Mouse (Mus musculus) c-Kit-positive CD71-positive TER-119-positive erythroid progenitor cells, embryonic 14.5 days (primary cell): ENCODE data around the gene Src.
"Not testable (repeated sequence)": the region's sequence is repeated elsewhere in the genome, so short reads cannot be mapped to it uniquely, and the experiment has no call there.

Experiments used
- DNase-seq: peaks from one replicate; pipeline ENCODE4 v3.0.0-alpha.2; 2013; ENCODE audit warnings: low spot score

The Src gene

DNA sequence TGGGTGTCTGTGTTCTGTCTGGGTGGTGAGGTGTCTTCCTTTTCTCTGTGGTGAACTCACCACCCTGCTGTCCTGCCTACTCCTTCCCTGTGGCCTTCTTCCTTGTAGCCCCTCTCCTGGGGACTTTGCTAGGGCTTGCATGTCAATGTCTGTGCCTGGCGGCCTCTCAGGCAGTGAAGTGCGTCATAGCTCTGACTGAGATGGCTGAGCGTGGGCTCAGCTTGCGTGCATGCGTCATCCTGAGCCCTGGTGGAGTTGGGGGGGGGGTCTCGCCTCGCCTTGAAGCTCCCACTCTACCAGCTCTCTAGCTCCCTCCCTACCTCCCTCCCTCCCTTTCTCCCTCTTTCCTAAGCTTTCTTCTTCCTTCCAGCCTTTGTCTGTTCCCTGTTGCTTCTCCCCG, 60.4 kb downstream of the Src start:
- DNase-seq: no peak

DNA sequence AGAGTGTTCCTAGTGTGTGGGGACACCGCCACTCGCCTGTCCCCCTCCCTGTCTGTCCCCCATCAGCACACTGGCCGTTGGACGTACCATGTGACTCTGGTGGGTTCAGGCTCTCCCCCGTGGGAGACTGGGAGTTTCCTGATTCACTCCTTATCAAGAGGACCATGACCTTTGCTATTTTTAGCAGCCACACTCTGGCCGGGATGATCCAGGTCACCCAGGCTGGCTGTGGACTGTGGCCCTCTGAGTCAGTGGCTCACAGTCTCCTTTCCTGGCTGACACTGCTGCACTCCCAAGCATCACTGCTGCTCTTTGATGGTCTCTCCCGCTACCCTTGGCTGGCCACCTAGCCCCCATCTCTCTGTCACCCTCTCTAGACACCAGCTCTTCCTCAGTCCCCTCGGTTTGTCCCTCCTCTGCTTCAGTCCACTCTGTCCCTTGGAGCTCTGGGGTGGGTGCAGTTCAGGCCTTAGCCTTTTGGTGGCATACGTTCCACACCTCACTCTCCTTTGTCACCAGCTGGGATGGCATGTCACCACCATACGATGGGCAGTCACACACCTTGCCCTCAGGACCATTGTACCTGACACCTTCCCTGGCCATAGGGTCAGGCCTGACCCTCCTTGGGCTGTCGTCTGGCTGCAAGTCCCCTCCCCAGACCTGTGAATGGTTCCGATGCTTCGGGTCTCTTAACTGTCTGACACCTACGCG, 61.8 kb downstream of the Src start:
- no peak for DNase-seq

DNA sequence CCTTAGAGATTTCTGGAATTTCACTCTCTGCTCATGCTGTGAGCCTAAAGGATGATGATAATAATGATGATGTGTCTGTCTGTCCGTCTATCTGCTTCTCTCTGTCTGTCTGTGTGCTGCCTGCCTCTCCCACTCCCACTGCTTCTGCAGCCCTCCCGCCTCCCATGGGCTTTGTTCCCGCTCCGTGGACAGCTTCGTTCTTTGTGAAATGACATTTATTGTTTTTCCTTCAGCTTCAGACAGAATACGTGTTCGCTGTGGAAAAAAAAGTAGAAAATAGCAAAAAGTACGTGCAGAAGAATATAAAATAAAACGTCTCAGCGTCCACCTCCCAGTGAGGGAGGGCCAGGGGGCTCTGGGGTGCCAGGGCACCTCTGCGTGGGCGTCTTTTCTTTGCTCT, 64.5 kb downstream of the Src start:
- DNase-seq: no peak

DNA sequence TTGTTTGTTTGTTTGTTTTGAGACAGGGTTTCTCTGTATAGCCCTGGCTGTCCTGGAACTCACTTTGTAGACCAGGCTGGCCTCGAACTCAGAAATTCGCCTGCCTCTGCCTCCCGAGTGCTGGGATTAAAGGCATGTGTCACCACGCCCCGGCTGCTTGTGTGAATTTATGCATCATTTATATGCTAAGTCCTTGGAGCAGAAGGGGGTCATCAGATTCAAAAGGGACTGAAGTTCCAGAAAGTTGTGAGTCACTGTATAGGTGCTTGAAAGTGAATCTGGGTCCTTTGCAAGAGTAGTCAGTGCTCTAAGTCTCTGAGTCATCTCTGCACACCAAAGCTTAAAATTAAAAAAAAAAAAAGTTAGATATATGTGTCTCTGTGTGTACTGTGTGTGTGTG, 68.3 kb downstream of the Src start:
- DNase-seq: not testable (repeated sequence)

DNA sequence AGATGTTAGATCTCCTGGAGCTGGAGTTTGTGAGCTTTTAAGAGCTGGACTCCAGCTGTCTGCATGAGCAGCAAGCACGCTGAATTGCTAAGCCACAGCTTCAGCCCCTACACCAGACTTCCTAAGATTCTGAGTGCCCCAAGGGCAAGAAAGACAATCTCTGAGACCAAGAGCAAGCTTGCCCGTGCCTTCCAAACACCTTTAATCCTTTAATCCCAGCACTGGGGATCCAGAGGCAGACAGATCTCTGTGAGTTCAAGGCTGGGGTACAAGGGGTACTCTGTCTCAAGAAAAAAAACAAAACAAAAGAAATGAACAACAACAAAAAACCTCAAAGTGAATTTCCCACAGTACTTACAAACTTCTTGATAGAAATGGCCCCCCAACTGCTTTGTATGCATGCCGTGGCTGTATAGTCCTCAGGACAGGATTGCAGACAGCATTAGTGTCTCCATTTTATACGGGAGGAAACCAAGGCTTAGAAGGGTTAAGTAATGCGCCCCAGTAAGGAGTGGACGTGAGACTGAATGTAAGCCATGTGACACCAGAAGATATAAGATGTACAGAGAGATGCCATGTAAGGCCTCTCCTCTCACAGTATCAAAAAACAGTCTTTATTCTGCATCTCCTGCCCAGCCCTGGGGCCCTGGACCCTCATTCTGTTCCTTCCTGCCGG, 68.9 kb downstream of the Src start:
- DNase-seq: no peak

DNA sequence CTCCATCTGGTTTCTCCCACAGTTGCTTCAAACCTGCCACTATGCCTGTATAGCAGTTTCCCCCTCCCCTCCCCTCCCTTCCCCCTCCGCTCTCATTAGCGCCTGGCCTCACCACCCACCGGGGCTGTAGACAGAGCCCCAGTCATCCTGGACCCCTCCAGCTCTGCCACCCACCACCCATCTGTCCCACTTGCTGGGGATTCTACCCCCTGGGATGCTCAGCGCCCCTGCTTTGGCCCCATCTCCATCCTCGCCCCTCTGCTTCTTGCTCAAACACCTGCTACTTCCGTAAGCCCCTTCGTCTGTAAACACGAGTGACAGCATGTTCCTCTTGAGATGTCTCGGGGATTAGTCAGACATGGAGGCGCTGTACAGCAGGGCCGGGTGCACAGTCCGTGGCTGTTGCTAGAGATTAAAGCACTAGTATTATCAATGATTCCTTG, 69.5 kb downstream of the Src start:
- DNase-seq: no peak

DNA sequence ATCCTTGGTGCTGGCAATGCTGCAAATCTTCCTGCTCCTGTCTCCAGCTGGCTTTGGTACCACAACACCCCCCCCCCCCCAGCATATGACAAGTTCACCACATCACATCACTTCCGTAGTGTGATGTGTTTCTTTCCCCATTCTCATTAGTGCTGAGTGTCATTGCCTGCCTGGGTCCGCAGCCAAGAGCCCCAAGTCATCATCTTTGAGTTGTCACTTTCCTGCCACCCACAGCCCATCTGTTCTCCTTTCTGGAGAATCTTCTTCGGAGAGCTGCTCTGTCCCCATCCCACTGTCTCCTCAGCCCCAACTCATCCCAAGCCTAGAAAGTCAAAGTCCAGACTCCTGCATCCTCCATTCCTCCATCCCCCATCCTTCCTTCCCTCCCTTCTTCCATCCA, 75.0 kb downstream of the Src start:
- DNase-seq: no peak

DNA sequence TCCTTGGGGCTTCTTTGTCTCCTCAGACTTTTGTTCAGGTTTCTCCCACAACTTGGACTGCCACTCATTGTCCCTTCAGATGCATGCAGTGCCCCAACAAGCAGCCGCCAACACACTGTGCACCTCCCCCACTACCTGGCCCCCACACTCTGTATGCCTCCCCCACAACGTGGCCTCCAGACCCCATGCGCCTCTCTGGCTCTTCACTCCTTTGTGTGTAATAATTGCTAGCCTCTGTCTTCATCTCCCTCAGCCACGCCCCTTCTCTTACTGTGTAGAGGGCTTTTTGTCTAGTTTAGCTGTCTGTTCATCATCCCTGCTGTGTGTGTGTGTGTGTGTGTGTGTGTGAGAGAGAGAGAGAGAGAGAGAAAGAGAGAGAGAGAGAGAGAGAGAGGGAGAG, 80.3 kb downstream of the Src start:
- DNase-seq: no peak

DNA sequence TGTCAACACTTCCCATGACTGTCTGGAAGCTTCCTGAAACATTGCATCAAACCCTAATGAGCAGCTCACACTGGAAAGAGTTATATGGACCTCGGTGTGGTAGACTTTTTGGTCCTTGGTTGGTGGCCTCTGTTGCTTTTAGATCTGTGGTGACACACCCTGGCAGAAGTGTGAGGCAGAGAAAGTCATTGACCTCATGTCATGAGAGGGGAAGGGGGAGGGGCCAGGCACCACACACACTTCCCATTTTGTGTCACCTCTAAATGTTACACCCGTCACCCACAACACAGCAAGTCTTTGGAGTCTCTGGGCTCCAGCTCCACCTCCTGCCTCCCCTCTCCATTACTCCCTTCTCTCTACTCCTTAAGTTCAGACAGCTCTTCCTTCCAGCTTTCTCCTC, 82.1 kb downstream of the Src start:
- DNase-seq: no peak

DNA sequence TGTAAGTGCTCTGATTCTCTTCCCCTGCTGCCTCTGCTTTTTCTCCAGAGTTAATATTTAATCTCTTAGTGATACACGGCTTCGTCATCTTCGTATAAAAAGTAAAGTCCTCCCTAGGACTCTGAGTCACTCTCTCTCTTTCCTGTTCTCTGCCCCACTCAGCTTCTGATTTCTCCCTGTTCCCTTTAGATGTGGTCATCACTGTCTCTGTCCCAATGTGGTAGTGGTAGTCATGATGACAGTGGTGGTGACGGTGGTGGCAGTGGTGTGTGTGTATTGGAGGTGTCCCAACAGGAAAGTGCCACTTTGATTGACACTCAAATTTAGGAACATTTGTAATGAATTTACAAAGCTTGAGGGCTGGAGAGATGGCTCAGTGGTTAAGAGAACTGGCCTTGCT, 83.1 kb downstream of the Src start:
- DNase-seq: no peak

DNA sequence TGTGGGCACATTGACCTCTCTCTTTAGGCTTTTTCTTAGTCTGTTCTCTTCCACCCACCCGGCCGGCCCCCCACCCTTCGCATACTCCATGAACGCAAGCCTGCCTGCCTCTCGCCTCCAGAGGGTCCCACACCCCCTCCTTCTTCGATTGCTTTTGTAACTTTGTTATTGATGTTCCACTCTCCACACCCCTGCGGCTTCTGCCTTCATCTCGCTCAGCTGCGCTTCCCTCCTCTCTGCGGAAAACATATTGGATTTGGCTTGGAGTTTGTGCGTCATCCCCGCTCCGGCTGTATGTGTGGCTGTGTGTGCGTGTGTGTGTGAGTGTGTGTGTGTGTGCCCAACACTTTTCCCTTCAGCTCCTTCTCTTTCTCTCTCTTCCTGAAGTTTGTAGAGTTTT, 88.5 kb downstream of the Src start:
- no peak for DNase-seq

DNA sequence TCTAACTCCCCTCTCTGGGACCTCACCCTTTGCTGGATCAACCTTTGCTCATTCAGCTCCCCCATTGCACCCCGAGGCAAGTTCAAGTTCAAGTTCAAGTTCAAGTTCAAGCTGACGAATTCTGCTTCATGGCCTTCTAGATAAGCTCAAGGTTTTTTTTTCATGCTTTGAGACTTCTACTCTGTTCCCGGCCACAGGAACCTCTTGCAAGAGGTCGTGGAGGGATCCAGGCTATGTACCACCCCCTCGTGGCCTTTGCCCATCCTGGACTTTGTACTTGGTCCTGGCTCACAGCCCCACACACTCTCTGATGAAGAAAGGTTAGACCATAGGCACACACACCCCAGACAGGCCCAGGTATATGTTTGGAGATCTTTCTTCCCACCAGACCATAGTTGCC, 90.9 kb downstream of the Src start:
- DNase-seq: no peak

DNA sequence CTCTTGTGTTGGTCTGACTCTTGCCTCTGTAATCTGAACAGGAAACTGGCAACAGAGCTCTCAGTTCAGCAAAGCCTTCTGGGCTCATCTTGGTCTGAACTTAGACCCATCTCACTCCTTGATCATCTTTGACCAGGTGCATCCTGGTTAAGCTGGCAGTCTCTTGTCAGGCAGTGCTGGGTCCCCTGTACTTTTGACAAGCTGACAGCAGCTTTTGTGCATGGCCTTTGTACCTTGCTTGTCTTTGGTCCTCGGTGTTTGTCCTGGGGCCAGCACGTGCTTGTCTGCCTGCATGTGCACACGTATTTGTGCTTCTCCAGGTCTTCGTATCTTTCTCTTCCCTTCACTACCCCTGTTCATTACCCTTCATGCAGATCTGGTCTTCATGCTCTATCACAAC, 91.8 kb downstream of the Src start:
- DNase-seq: no peak

DNA sequence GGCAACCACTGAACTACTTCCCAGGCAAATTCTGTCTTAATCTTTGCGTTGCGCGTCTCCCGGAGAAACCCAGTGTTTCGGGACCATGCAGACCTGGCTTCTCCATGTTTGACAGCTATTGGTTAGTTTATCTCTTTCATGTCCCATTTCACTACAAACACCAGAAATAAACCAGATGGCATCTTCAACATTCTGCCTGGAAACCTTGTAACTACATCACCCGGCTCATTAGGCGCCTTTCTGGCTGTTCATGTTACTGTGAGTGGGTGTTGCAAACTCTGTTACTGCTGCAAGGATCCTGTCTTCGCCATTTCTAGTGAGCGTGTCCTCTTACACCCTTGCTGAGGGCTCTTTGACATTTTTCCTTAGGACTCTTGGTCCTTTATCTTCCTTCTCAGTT, 94.6 kb downstream of the Src start:
- DNase-seq: no peak

DNA sequence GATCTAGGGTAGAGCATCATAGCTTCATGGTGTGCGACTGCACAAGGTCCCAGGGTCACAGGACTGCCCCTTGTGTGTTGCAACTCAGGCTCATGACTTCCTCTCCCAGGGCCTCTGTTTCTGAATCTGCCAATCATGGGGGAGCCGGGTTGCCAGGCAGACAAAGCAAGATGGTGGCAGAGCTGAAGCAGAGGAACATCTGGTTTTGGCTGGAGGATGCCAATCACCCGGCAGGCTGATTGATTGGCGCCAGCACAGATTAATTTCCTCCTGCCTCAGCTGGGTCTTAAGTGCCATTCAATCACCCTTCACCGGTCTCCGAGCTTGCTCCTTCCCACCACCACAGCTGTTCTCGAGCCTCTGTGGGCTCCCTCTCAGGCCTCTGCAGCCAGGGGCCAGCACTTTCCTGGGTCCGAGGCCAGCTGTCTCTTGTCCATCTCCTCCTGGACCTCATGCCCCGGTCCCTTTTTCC, 95.5 kb downstream of the Src start:
- DNase-seq: no peak

DNA sequence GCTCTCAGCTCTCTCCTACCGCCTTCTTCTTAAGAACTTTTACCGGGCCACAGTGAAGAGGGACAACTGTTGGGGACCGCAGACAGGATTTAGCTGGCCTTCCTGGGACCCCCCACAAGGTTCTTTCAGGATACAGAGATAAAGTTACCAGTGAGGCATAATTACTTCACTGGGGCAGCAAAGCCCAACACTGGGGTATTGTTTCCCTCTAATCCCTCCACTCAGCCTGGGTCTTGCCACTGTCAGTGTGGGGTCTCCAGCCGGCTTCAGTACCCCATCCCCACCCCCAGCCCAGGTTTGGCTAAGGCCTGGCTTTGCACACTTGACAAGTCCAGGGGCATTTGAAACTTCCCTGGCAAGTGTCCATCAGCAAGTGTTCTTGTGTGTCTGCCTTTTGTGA, 96.1 kb downstream of the Src start:
- DNase-seq: no peak

DNA sequence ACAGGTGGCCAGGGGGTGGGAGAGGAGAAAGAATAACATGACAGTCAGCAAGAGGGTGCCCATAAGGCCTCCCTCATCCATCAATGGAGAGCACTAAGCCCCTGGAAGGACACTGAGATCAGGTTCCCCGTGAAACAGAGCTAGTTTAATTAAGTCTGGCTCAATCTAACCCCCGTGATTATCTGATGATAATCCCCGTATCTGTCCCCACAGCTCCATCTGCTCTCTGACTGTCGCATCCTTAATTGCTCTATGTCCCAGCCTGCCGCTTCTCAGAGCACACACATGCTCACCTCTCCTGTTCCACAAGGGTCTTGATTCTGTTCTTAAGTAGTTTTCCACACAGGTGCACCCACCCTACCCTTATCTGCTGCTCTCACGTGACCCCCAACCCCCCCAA, 99.3 kb downstream of the Src start:
- DNase-seq: no peak

DNA sequence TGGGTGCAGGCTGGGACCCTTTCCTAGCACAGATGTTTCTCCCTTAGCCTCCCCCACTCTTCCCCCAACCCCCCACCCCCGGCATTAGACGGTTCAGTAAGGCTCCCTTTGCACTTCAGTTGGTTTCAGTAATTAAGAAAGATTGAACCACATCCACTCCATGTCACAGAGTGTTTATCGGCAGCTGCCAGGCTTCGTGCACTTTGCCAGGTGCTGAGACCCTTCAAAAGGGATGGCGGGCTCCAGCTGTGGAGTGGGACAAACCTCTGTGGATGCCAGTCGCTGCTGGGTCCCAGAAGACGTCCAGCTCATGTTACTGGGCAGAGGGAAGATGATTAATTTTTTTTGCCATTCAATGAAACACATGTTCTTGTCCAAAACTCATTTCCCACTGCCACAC, 100.2 kb downstream of the Src start:
- DNase-seq: no peak

DNA sequence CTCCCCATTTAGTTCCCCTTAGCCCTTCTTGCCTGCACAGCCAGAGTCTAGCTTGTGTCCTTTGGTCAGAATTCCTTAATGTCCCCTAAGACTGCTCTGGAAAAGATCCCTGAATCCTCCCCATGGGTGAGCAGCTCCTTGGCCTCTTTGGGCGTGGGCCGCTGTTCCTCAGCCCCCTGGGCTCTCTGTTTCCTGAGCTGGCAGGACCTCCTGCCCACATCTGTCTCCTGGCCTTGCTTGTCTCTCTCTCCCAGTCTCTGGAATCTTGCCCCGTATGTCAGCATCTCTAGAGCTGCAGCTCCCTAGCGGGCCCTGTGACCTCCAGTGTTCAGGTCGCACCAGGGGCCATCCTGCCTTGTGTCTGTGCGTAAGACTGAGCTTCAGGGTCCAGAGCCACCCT, 101.2 kb downstream of the Src start:
- no peak for DNase-seq

DNA sequence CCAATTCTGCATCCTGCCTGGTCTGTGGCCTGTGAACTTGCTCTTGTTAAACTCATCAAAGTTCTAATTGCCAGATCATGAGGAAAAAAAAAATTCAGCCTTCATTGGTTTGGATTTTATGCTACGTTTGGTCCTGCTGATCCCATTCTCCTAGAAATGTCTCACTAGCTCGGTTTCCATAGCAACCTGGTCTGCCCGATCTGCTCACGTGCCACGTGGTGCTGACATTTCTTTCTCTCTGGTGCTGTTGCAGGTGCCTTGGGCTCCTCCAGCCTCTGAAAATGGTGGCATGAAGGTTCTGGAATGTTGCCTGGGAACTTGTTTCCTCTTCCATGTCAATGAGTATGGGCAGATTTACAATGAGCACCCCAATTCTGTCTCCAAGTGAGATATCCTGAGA, 102.3 kb downstream of the Src start:
- no peak for DNase-seq
